Mouse (Mus musculus) liver, embryonic 14.5 days (tissue): ENCODE results near the gene Hnrnpab. TPM values are rescaled to one million over a fixed set of nuclear protein-coding genes. Genes with fewer than 3 reads are reported as not detected.

Experiments
- ATAC-seq: fragments of 200-750 bp; cut with Nextera tagmentation; 2 replicates; pipeline ENCODE4 v1.8.0; 2017; ENCODE audit warnings: moderate number of reproducible peaks, mild to moderate bottlenecking, moderate library complexity; ENCODE audit not compliant: insufficient read depth
- DNase-seq, 3 experiments: peaks; one replicate each; pipeline ENCODE4 v3.0.0-alpha.2; 2012 to 2013; ENCODE audit warnings: low read depth in 3 of 3, low spot score in 3 of 3
- H3K27ac ChIP-seq: fragments of 300-500 bp; sonication (generic); 2 replicates; pipeline ENCODE4 v1.5.1; 2014; ENCODE audit warnings: moderate library complexity, mild to moderate bottlenecking, control low read depth, inconsistent platforms
- H3K27me3 ChIP-seq: fragments of 300-500 bp; sonication (generic); 2 replicates; pipeline ENCODE4 v1.6.1; 2014; ENCODE audit warnings: mild to moderate bottlenecking, low read length, moderate library complexity; ENCODE audit not compliant: control insufficient read depth, insufficient read depth
- H3K36me3 ChIP-seq: fragments of 300-500 bp; sonication (generic); replicated peaks from 2 replicates; pipeline ENCODE4 v1.6.1; 2014; ENCODE audit warnings: low read depth; ENCODE audit not compliant: control insufficient read depth, insufficient read depth
- H3K4me1 ChIP-seq, 2 experiments: fragments of 200-500 bp in 1 of 2; fragments of 300-500 bp in 1 of 2; sonication (generic) in 1 of 2; replicated peaks; 2 replicates each; pipeline ENCODE4 v1.6.1; 2012 to 2014; ENCODE audit warnings: antibody characterized with exemption in 1 of 2, inconsistent platforms in 1 of 2, low read length in 1 of 2; ENCODE audit not compliant: control insufficient read depth in 2 of 2, insufficient read depth in 2 of 2
- H3K4me2 ChIP-seq: fragments of 300-500 bp; sonication (generic); 2 replicates; pipeline ENCODE4 v1.6.1; 2014; ENCODE audit warnings: low read depth, mild to moderate bottlenecking, control low read depth, moderate library complexity
- H3K4me3 ChIP-seq, 2 experiments: fragments of 200-500 bp in 1 of 2; fragments of 300-500 bp in 1 of 2; sonication (generic) in 1 of 2; 2 replicates each; pipeline ENCODE4 v1.5.1; 2012 to 2014; ENCODE audit warnings: low read depth in 2 of 2, low read length in 2 of 2, mild to moderate bottlenecking in 2 of 2, control low read depth in 1 of 2, inconsistent platforms in 1 of 2, moderate library complexity in 1 of 2; ENCODE audit not compliant: insufficient read depth in 1 of 2
- H3K9ac ChIP-seq: fragments of 300-500 bp; sonication (generic); replicated peaks from 2 replicates; pipeline ENCODE4 v1.6.1; 2014; ENCODE audit warnings: mild to moderate bottlenecking, control low read depth, moderate library complexity
- H3K9me3 ChIP-seq: fragments of 300-500 bp; sonication (generic); 2 replicates; pipeline ENCODE4 v1.6.1; 2016; ENCODE audit warnings: low read length, mixed read lengths; ENCODE audit not compliant: control insufficient read depth
- CTCF ChIP-seq: IDR thresholded peaks from 2 replicates; pipeline ENCODE4 v1.5.1; 2016; ENCODE audit warnings: antibody characterized with exemption, low read depth, control low read depth
- EP300 ChIP-seq: IDR thresholded peaks from 2 replicates; pipeline ENCODE4 v1.6.1; 2016; ENCODE audit warnings: antibody characterized with exemption, low read depth
- WGBS: fragments of 180-500 bp; shearing (Covaris S2); extraction: QIAGEN DNeasy Blood & Tissue Kit; methylation state at CpG from one replicate; pipeline ENCODE4 v1.1.7; 2014; ENCODE audit not compliant: insufficient replicate concordance; 5-methylcytosine and 5-hydroxymethylcytosine counted together
- polyA plus RNA-seq, 2 experiments: library from polyadenylated mRNA; depleted of rRNA in 1 of 2; stranded (reverse) in 1 of 2; unstranded in 1 of 2; fragments of >200 nt; fragmentation: Nextera tagmentation in 1 of 2; extraction: Ambion mirVana in 1 of 2; gene quantifications; 2 replicates each; pipeline versions ENCODE4 v1.2.1 to v1.2.3; 2012 to 2014

Hnrnpab gene
- polyA plus RNA-seq, 2 experiments = 220 to 260 TPM

- no peaks in the 10 kb centered on the region for H3K27me3 ChIP-seq
- ATAC-seq (no peak), DNase-seq (no peak)
- H3K9me3 ChIP-seq = no peaks in the 10 kb centered on the region
- H3K9ac ChIP-seq = no peak overlapping the region
- H3K36me3 ChIP-seq = no peaks in the 10 kb centered on the region
- peaks cover 3 to 8% of the 10 kb centered on the region in 2 experiments for H3K4me1 ChIP-seq
- WGBS = 42% methylated on average over 4 of the region's 4 CpGs
- TF ChIP-seq CTCF (no peak), EP300 (no peak)
- H3K4me2 ChIP-seq = no peak overlapping the region
- no peak overlapping the region for H3K4me3 ChIP-seq
- H3K27ac ChIP-seq = no peak overlapping the region
Observed at GRCm38 (mm10) chr11:51579024-51579423, 27.6 kb downstream of the Hnrnpab start.

- TF ChIP-seq CTCF = no peak
- no peak for TF ChIP-seq EP300
- no peak for DNase-seq
- no peak overlapping the region for H3K4me3 ChIP-seq
Observed at GRCm38 (mm10) chr11:51577587-51577986, 29.1 kb downstream of the Hnrnpab start.

GRCm38 (mm10) chr11:51576454-51576853, 30.2 kb downstream of the Hnrnpab start:
- Histone ChIP-seq H3K4me3 (no peak overlapping the region), H3K4me2 (no peak overlapping the region), H3K9ac (no peak overlapping the region), H3K4me1 (no peaks in the 10 kb centered on the region), H3K27ac (no peak overlapping the region), H3K36me3 (no peaks in the 10 kb centered on the region), H3K9me3 (no peaks in the 10 kb centered on the region), H3K27me3 (no peaks in the 10 kb centered on the region)
- ATAC-seq (no peak), DNase-seq (no peak)
- TF ChIP-seq CTCF (no peak), EP300 (no peak)
- 80% methylated on average over 4 of the region's 4 CpGs for WGBS

More at GRCm38 (mm10) chr11:51577587-51577986, 29.1 kb downstream of the Hnrnpab start:
- H3K9me3 ChIP-seq = no peaks in the 10 kb centered on the region
- no peaks in the 10 kb centered on the region for H3K36me3 ChIP-seq
- H3K9ac ChIP-seq = no peak overlapping the region
- 43% methylated on average over 7 of the region's 7 CpGs for WGBS
- H3K27ac ChIP-seq = no peak overlapping the region
- H3K27me3 ChIP-seq = no peaks in the 10 kb centered on the region
- H3K4me1 ChIP-seq = no peaks in the 10 kb centered on the region
- no peak for ATAC-seq
- H3K4me2 ChIP-seq = no peak overlapping the region

- H3K4me2 ChIP-seq = no peak overlapping the region
- H3K4me1 ChIP-seq = no peaks in the 10 kb centered on the region
- H3K36me3 ChIP-seq = no peaks in the 10 kb centered on the region
- H3K4me3 ChIP-seq = no peak overlapping the region
- no peak overlapping the region for H3K27ac ChIP-seq
- ATAC-seq (no peak), DNase-seq (no peak)
- TF ChIP-seq CTCF = no peak
- no peak for TF ChIP-seq EP300
- 73% methylated on average over 4 of the region's 4 CpGs for WGBS
- H3K27me3 ChIP-seq = no peaks in the 10 kb centered on the region
- H3K9ac ChIP-seq = no peak overlapping the region
- peaks cover 3% of the 10 kb centered on the region; the same call in 1 of the 2 replicates for H3K9me3 ChIP-seq
Observed at GRCm38 (mm10) chr11:51568801-51569200, 37.8 kb downstream of the Hnrnpab start.

- Histone ChIP-seq H3K9ac (no peak overlapping the region), H3K27ac (no peak overlapping the region), H3K4me2 (no peak overlapping the region), H3K27me3 (no peaks in the 10 kb centered on the region), H3K4me3 (no peak overlapping the region), H3K36me3 (no peaks in the 10 kb centered on the region), H3K4me1 (no peaks in the 10 kb centered on the region), H3K9me3 (peaks cover 3% of the 10 kb centered on the region; the same call in 1 of the 2 replicates)
- WGBS = 74% methylated on average over 6 of the region's 6 CpGs
- ATAC-seq (no peak), DNase-seq (no peak)
- no peak for TF ChIP-seq EP300
- peak; percentile 77 for TF ChIP-seq CTCF
Observed at GRCm38 (mm10) chr11:51565951-51566350, 40.7 kb downstream of the Hnrnpab start.
